Mouse (Mus musculus) macrophage (primary cell): Measurements from ENCODE around the gene Ttc9b. TPM values are rescaled to one million over a fixed set of nuclear protein-coding genes. Genes with fewer than 3 reads are reported as not detected.

Experiments used
- H3K27ac ChIP-seq: fragments of 350-480 bp; formaldehyde crosslinking; 2 replicates; pipeline ENCODE4 v1.9.0; 2021
- H3K36me3 ChIP-seq: fragments of 350-480 bp; formaldehyde crosslinking; 2 replicates; pipeline ENCODE4 v1.9.0; 2021; ENCODE audit errors: inconsistent target
- H3K4me3 ChIP-seq: fragments of 350-480 bp; formaldehyde crosslinking; 2 replicates; pipeline ENCODE4 v1.9.0; 2021; ENCODE audit errors: inconsistent target
- H3K79me2 ChIP-seq: fragments of 350-480 bp; formaldehyde crosslinking; 2 replicates; pipeline ENCODE4 v1.9.0; 2021; ENCODE audit errors: inconsistent target
- WGBS: methylation state at CpG from one replicate; pipeline ENCODE4 v1.1.7; 2026; ENCODE audit warnings: inconsistent platforms; ENCODE audit not compliant: missing documents; 5-methylcytosine and 5-hydroxymethylcytosine counted together
- polyA plus RNA-seq: library from polyadenylated mRNA; stranded (reverse); fragments of 250-400 nt; gene quantifications from 3 replicates; pipeline ENCODE4 v1.2.4, GENCODE M21; 2018; ENCODE audit warnings: inconsistent platforms
- total RNA-seq, 78 experiments: library from RNA; depleted of rRNA; stranded (reverse); fragments of 250-400 nt; gene quantifications; 1 replicate in 9 of 78; 2 replicates in 24 of 78; 3 replicates in 43 of 78; 4 replicates in 2 of 78; pipeline ENCODE4 v1.2.4; 2018; ENCODE audit warnings: inconsistent platforms in 56 of 78

The Ttc9b gene
- total RNA-seq (2018; cell fraction: chromatin; rRNA removed) = not detected
- not detected for total RNA-seq (2018; cell fraction: cytosol; rRNA removed)
- total RNA-seq (2018; cell fraction: nucleus; rRNA removed) = not detected
- polyA plus RNA-seq = not detected in 3 replicates

DNA sequence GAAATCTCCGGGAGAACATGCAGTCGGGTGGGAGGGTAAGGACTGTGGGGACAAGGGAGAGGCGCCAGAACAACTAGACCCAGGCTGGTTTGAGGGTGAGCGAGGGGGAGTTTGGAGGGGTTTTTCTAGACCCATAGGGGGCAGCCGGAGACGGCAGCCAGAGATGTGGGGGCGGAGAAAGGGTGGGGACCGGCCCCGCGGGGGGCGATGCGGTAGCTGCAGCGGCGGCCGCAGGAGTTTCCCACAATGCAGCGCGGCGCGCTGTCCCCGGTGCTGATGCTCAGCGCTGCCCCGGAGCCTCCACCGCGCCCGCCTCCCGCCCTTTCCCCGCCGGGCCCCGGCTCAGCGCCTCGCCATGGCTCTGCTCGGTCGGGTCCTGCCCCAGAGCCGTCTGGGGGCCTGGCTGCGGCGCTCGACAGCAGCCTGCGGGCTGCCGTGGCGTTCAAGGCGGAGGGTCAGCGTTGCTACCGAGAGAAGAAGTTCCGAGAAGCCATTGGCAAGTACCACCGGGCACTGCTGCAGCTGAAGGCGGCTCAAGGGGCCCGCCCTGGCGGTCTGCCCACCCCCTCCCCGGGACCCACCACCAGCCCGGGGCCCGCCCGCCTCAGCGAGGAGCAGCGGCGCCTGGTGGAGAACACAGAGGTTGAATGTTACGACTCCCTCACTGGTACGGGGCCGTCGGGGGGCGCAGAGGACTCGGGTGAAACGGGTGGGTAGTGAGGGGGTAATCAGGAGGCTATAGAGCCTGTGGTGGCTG, at the start of gene Ttc9b:
Gene Ttc9b, plus strand, starts transcription at position 235 of the 757 bp plus-strand sequence.
- Histone ChIP-seq H3K4me3 (no peak within 1 kb of the TSS), H3K79me2 (no peaks in the 10 kb centered on the region), H3K27ac (no peak within 1 kb of the TSS), H3K36me3 (no peaks in the 10 kb centered on the region)
- WGBS = 5% methylated on average over 59 of the region's 62 CpGs

GRCm38 (mm10) chr7:27604661-27605348, 48.9 kb upstream of the Ttc9b start:
- Histone ChIP-seq H3K27ac (peak overlapping the region; percentile 73), H3K4me3 (no peak overlapping the region), H3K79me2 (peaks cover 86% of the 10 kb centered on the region), H3K36me3 (peaks cover 11% of the 10 kb centered on the region; the same call in 1 of the 2 replicates)
- 44% methylated on average over 5 of the region's 5 CpGs for WGBS

DNA sequence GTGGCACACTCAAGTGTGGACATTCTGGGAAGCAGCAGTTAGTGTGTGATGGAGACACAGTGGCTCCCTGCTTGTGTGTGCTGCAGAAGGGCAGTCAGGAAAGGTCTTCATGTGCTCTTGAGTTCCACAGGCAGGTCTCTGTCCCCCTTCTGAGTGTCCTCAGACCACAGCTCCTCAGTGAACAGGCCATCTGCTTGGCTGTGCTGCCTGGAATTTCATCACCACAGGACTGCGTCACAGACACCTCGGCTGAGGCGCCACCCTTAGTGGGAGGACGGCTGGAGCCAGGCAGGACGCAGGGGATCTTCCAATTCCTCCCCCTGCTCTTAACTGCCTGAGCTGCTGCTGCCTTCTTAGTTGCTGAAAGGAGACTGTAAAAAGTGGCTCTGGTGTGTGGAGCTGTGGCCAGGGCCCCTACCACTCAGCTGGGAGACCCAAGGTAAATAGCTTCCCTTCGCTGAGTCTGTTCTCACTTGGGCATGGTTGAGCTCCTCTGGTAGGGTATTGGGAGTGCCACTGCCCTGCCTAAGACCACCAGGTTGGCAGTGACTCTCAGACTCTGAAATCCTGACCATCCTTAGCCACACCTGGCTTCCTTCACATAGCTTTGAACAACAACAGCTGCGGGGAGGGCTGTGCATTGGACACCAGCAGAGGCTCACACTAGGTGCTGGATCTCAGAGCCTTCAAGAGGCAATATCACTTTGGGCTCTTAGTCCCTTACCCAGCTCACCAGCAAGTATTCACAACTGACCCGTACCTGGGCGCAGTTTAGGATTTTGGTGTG, 48.0 kb upstream of the Ttc9b start:
- H3K27ac ChIP-seq = peak overlapping the region; percentile 73
- 53% methylated on average over 9 of the region's 9 CpGs for WGBS
- peaks cover 86% of the 10 kb centered on the region for H3K79me2 ChIP-seq
- H3K4me3 ChIP-seq = no peak overlapping the region
- H3K36me3 ChIP-seq = peaks cover 20% of the 10 kb centered on the region; the same call in 1 of the 2 replicates

DNA sequence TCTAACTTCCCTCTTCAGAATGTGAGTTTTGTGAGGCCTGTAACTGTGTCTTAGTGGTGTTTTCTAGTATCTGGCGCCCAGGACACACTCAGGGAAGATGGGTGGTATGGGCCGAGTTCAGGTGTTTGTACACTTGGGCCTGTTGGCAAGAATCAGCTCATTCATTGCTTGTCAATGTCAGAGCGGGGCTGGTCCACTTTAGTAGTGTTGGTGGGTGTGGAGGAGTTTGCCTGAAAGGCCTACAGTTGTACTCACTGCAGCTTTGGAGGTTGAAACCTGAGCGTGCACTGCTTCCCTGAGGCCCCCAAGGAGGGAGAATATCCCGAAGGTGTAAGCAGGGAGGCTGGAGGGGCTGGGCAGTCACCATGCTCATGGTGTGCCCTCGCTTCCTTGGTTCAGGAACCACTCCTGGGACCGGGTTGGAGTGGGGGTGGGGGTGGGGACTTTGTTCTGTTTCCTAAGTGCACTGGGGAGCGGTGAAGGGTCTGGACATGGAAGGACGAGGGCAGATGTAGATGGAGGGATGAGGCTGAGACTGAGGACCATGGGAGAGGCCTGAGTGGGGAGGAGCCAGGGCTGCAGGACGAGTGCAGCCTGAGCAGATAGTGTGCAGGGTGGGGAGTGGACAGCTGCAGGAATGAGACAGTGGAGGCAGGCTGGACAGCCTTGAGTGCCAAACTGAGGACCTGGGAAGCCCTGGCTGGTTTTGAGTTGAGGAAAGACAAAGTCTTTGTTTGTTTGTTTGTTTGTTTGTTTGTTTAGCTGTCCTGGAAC, 47.0 kb upstream of the Ttc9b start:
- Histone ChIP-seq H3K36me3 (peaks cover 22% of the 10 kb centered on the region; the same call in 1 of the 2 replicates), H3K27ac (no peak overlapping the region), H3K79me2 (peaks cover 86% of the 10 kb centered on the region), H3K4me3 (no peak overlapping the region)
- 78% methylated on average over 10 of the region's 10 CpGs for WGBS

DNA sequence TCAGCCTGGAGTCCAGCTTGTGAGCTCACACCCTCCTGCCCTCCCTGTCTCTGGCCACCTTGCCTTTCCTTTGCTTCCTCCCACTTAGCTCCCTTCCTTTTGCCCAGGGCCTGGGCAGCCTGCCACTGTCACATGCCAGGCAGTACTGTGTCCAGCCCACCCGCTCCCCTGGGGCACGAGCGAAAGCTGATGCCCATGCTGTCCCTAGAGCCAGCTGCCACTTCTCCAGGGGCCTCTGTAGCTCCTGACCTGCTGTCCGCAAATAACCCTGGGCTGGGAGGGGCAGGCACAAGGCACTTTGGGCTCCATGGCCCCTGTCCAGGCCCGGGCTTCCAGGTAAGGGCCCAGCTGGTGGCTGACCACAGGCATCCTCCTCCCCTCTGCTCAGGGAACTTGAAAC, 46.1 kb upstream of the Ttc9b start:
- 50% methylated on average over 5 of the region's 5 CpGs for WGBS
- no peak overlapping the region for H3K27ac ChIP-seq
- no peak overlapping the region for H3K4me3 ChIP-seq
- H3K79me2 ChIP-seq = peaks cover 86% of the 10 kb centered on the region
- peaks cover 22% of the 10 kb centered on the region; the same call in 1 of the 2 replicates for H3K36me3 ChIP-seq

- Histone ChIP-seq H3K4me3 (no peak overlapping the region), H3K27ac (no peak overlapping the region), H3K36me3 (peaks cover 22% of the 10 kb centered on the region; the same call in 1 of the 2 replicates), H3K79me2 (peaks cover 85% of the 10 kb centered on the region)
- WGBS = 55% methylated on average over 3 of the region's 3 CpGs
These were observed 45.6 kb upstream of the Ttc9b start for GRCm38 (mm10) chr7:27608130-27608529.

DNA sequence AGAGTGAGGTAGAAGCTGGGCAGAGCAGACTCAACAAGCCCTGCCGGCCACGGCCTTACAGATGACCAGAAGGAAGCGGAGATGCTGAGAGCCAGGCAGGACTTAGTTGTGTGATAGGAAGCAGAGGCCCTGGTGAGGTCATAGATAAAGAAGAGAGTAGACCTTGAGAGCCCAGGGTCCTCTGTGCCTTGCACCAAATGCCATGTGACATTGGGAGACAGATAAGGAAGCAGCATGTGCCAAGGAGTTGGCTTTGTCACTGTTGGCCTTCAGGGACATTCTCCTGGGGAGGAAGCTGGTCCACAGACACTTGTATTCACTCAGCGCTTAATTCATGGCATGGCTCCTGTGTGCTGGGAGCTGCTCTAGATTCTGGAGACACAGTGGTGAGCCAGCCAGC, 44.4 kb upstream of the Ttc9b start:
- WGBS = 95% methylated on average over 4 of the region's 4 CpGs
- Histone ChIP-seq H3K36me3 (peaks cover 22% of the 10 kb centered on the region; the same call in 1 of the 2 replicates), H3K79me2 (peaks cover 85% of the 10 kb centered on the region), H3K4me3 (no peak overlapping the region), H3K27ac (no peak overlapping the region)

GRCm38 (mm10) chr7:27609688-27610087, 44.0 kb upstream of the Ttc9b start:
- WGBS = 34% methylated on average over 2 of the region's 2 CpGs
- peaks cover 22% of the 10 kb centered on the region; the same call in 1 of the 2 replicates for H3K36me3 ChIP-seq
- peaks cover 89% of the 10 kb centered on the region for H3K79me2 ChIP-seq
- H3K27ac ChIP-seq = no peak overlapping the region
- H3K4me3 ChIP-seq = no peak overlapping the region

DNA sequence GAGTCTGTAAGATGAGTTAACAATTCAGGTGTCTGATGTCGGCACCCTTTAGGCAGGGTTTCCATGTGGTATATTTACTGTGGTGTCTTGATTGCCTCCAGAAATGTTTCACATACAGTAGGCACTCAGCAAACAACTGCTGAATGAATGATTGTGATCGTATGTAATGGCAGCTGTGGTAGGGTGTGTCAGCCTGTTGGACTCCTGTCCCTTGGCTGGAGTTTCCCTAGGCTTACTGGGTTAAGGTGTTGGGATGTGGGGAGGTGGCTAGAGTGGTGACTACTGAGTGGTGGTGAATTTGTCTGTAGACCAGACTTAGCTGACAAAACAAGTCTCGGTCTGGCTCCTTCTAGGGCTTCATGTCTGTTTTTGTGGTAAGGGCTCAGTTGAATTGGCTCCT, 43.3 kb upstream of the Ttc9b start:
- Histone ChIP-seq H3K36me3 (peaks cover 22% of the 10 kb centered on the region; the same call in 1 of the 2 replicates), H3K4me3 (no peak overlapping the region)

GRCm38 (mm10) chr7:27610871-27611270, 42.8 kb upstream of the Ttc9b start:
- H3K36me3 ChIP-seq = peaks cover 26% of the 10 kb centered on the region; the same call in 1 of the 2 replicates
- H3K4me3 ChIP-seq = no peak overlapping the region
- no peak overlapping the region for H3K27ac ChIP-seq
- peaks cover 80% of the 10 kb centered on the region for H3K79me2 ChIP-seq
- WGBS = 96% methylated on average over 5 of the region's 5 CpGs

More for the DNA sequence above, 43.3 kb upstream of the Ttc9b start:
- H3K79me2 ChIP-seq = peaks cover 85% of the 10 kb centered on the region
- 96% methylated on average over 3 of the region's 3 CpGs for WGBS
- no peak overlapping the region for H3K27ac ChIP-seq

- Histone ChIP-seq H3K79me2 (peaks cover 59% of the 10 kb centered on the region; the same call in 1 of the 2 replicates), H3K36me3 (peaks cover 46% of the 10 kb centered on the region; the same call in 1 of the 2 replicates), H3K4me3 (no peak overlapping the region), H3K27ac (no peak overlapping the region)
- 88% methylated on average over 4 of the region's 4 CpGs for WGBS
These were observed 40.8 kb upstream of the Ttc9b start for GRCm38 (mm10) chr7:27612940-27613339.

GRCm38 (mm10) chr7:27613751-27614499, 39.8 kb upstream of the Ttc9b start:
- no peak overlapping the region for H3K4me3 ChIP-seq
- H3K27ac ChIP-seq = no peak overlapping the region
- 92% methylated on average over 8 of the region's 8 CpGs for WGBS
- H3K79me2 ChIP-seq = peaks cover 53% of the 10 kb centered on the region; the same call in 1 of the 2 replicates
- peaks cover 54% of the 10 kb centered on the region; the same call in 1 of the 2 replicates for H3K36me3 ChIP-seq

- H3K79me2 ChIP-seq = no peaks in the 10 kb centered on the region
- peaks cover 86% of the 10 kb centered on the region for H3K36me3 ChIP-seq
- 82% methylated on average over 6 of the region's 6 CpGs for WGBS
- no peak overlapping the region for H3K27ac ChIP-seq
- no peak overlapping the region for H3K4me3 ChIP-seq
These were observed 32.7 kb upstream of the Ttc9b start for GRCm38 (mm10) chr7:27621028-27621427.
